Mouse (Mus musculus) embryonic fibroblast, embryonic 13.5 days (primary cell): Measurements from ENCODE around the gene Cela3a. TPM values are rescaled to one million over a fixed set of nuclear protein-coding genes. Genes with fewer than 3 reads are reported as not detected.

Experiments
- H3K27ac ChIP-seq: 2 replicates; pipeline ENCODE4 v1.5.1; 2012; ENCODE audit warnings: low read length, control low read depth, inconsistent platforms; ENCODE audit not compliant: insufficient read depth
- H3K4me1 ChIP-seq: 2 replicates; pipeline ENCODE4 v1.6.1; 2011; ENCODE audit warnings: low read length; ENCODE audit not compliant: control insufficient read depth, insufficient read depth
- H3K4me3 ChIP-seq: 2 replicates; pipeline ENCODE4 v1.5.1; 2011; ENCODE audit warnings: mild to moderate bottlenecking, control low read depth, low read length; ENCODE audit not compliant: insufficient read depth
- CTCF ChIP-seq: IDR thresholded peaks from 2 replicates; pipeline ENCODE4 v1.5.1; 2011; ENCODE audit warnings: mild to moderate bottlenecking, control low read depth, low read length, moderate library complexity, borderline replicate concordance; ENCODE audit not compliant: insufficient read depth
- POLR2A ChIP-seq: IDR thresholded peaks from 2 replicates; pipeline ENCODE4 v1.6.1; 2011; ENCODE audit warnings: low read depth, mild to moderate bottlenecking, control low read depth, low read length, moderate library complexity
- polyA plus RNA-seq: library from polyadenylated mRNA; stranded (reverse); fragments of >200 nt; gene quantifications from 2 replicates; pipeline ENCODE4 v1.2.4, GENCODE M21; 2011; ENCODE audit warnings: low read depth; ENCODE audit not compliant: missing spikeins, insufficient read length

Gene Cela3a
- polyA plus RNA-seq, 1 experiment = not detected

GRCm38 (mm10) chr4:137375314-137376278, 34.0 kb downstream of the Cela3a start:
- TF ChIP-seq POLR2A (no peak), CTCF (no peak)
- Histone ChIP-seq H3K4me3 (no peak overlapping the region), H3K27ac (peak overlapping the region; percentile 29; the same call in 1 of the 2 replicates), H3K4me1 (no peaks in the 10 kb centered on the region; the same call in 1 of the 2 replicates)

- peaks cover 2% of the 10 kb centered on the region; the same call in 1 of the 2 replicates for H3K4me1 ChIP-seq
- H3K4me3 ChIP-seq = no peak overlapping the region
- TF ChIP-seq POLR2A = no peak
- TF ChIP-seq CTCF = no peak
- H3K27ac ChIP-seq = no peak overlapping the region
Measured at GRCm38 (mm10) chr4:137373711-137374110, 35.9 kb downstream of the Cela3a start.

- Histone ChIP-seq H3K27ac (no peak overlapping the region), H3K4me1 (peaks cover 10% of the 10 kb centered on the region), H3K4me3 (no peak overlapping the region)
- no peak for TF ChIP-seq POLR2A
- TF ChIP-seq CTCF = no peak
Measured at GRCm38 (mm10) chr4:137371596-137372523, 37.7 kb downstream of the Cela3a start.

GRCm38 (mm10) chr4:137369954-137370750, 39.4 kb downstream of the Cela3a start:
- Histone ChIP-seq H3K4me1 (peaks cover 10% of the 10 kb centered on the region), H3K4me3 (no peak overlapping the region), H3K27ac (no peak overlapping the region)
- TF ChIP-seq POLR2A (peak; percentile 36; the same call in 1 of the 2 replicates), CTCF (no peak)

- peaks cover 10% of the 10 kb centered on the region for H3K4me1 ChIP-seq
- no peak overlapping the region for H3K4me3 ChIP-seq
- peak overlapping the region; percentile 76 for H3K27ac ChIP-seq
- TF ChIP-seq CTCF (no peak), POLR2A (no peak)
Measured at GRCm38 (mm10) chr4:137368198-137368597, 41.4 kb downstream of the Cela3a start.

- TF ChIP-seq CTCF (no peak), POLR2A (peak; percentile 16; the same call in 1 of the 2 replicates)
- H3K4me3 ChIP-seq = no peak overlapping the region
- H3K27ac ChIP-seq = peak overlapping the region; percentile 76
Measured at GRCm38 (mm10) chr4:137367275-137368088, 42.1 kb downstream of the Cela3a start.

GRCm38 (mm10) chr4:137366097-137366496, 43.5 kb downstream of the Cela3a start:
- TF ChIP-seq CTCF = no peak
- TF ChIP-seq POLR2A = no peak
- H3K4me3 ChIP-seq = no peak overlapping the region
- no peak overlapping the region for H3K27ac ChIP-seq
- H3K4me1 ChIP-seq = peaks cover 10% of the 10 kb centered on the region

More at GRCm38 (mm10) chr4:137367275-137368088, 42.1 kb downstream of the Cela3a start:
- H3K4me1 ChIP-seq = peaks cover 10% of the 10 kb centered on the region

- Histone ChIP-seq H3K4me3 (no peak overlapping the region), H3K4me1 (peaks cover 10% of the 10 kb centered on the region), H3K27ac (no peak overlapping the region)
- TF ChIP-seq POLR2A = no peak
- no peak for TF ChIP-seq CTCF
Measured at GRCm38 (mm10) chr4:137365356-137366062, 44.1 kb downstream of the Cela3a start.
